Comparison of ENCODE assay signal across 9 mouse cellular contexts in genomic region chr11:62643011-62643631, GRCm38 (mm10). TPM values are rescaled to one million over a fixed set of nuclear protein-coding genes. Genes with fewer than 3 reads are reported as not detected.
DNase-seq lines count a peak whose midpoint lies in the region; ATAC-seq and TF ChIP-seq lines count a peak whose summit lies in the region.
"Had no signal": no experiment of that assay in that cellular context is flagged by ENCODE, and none has a peak within 500 bp of the region (broad histone marks: within the 10 kb centered on the region; RNA-seq: fewer than 3 reads in every experiment).

No protein-coding gene starts in this region.

- H3K36me3 ChIP-seq in kidney, embryonic 16.5 days (ENCODE audit: insufficient read depth, low read length): no peaks in the 10 kb centered on the region
- no peaks in the 10 kb centered on the region for H3K36me3 ChIP-seq in midbrain, embryonic 16.5 days (ENCODE audit: control insufficient read depth, insufficient read depth, low read length)

- no peak overlapping the region for H3K4me2 ChIP-seq in kidney, embryonic 16.5 days (replicated peaks; ENCODE audit: low read depth, low read length)
- no peak overlapping the region for H3K4me2 ChIP-seq in midbrain, embryonic 16.5 days (ENCODE audit: low read length)

- H3K9ac ChIP-seq in kidney, embryonic 16.5 days (replicated peaks; ENCODE audit: low read length): 0 out of 2 replicates have a peak overlapping the region, but pooled peaks have one; percentile 10
- H3K9ac ChIP-seq in midbrain, embryonic 16.5 days (ENCODE audit: low read depth, low read length): no peak overlapping the region

- no peaks in the 10 kb centered on the region for H3K9me3 ChIP-seq in kidney, embryonic 16.5 days (ENCODE audit: low read length)
- H3K9me3 ChIP-seq in midbrain, embryonic 16.5 days (replicated peaks; ENCODE audit: control insufficient read depth, low read length, poor library complexity, severe bottlenecking): no peaks in the 10 kb centered on the region

- no peaks in the 10 kb centered on the region for H3K27me3 ChIP-seq in kidney, embryonic 16.5 days (ENCODE audit: insufficient read depth, low read length)
- H3K27me3 ChIP-seq in midbrain, embryonic 16.5 days (ENCODE audit: control insufficient read depth, insufficient read depth, low read depth, low read length): no peaks in the 10 kb centered on the region

- H3K4me3 ChIP-seq in layer of hippocampus, adult 2 months: no peak overlapping the region
- H3K4me3 ChIP-seq in kidney, embryonic 16.5 days (ENCODE audit: low read length): no peak overlapping the region
- H3K4me3 ChIP-seq in midbrain, embryonic 16.5 days (ENCODE audit: low read depth, low read length): no peak overlapping the region
- H3K4me3 ChIP-seq: myocyte had no signal

- DNase-seq in layer of hippocampus, adult 11-12 months (ENCODE audit: low spot score): peak; percentile 26
- no peak for DNase-seq in layer of hippocampus, adult 2 months (ENCODE audit: low spot score in 2 of 2)
- peak; percentile 56 to 65 for DNase-seq in adrenal gland, postnatal 36 days
- peak; percentile 73 for DNase-seq in gastrocnemius, postnatal 25 days
- DNase-seq in frontal cortex, postnatal 10 days (ENCODE audit: low spot score in 2 of 2): no peak
- no peak for DNase-seq in embryo, embryonic 9.5 days (ENCODE audit: extremely low spot score)

- H3K4me1 ChIP-seq in kidney, embryonic 16.5 days (ENCODE audit: insufficient read depth, low read length): peaks cover 49% of the 10 kb centered on the region
- H3K4me1 ChIP-seq in midbrain, embryonic 16.5 days (ENCODE audit: control insufficient read depth, insufficient read depth, low read length): peaks cover 44% of the 10 kb centered on the region

- no peak overlapping the region for H3K27ac ChIP-seq in layer of hippocampus, adult 2 months
- peak overlapping the region; percentile 35; the same call in 1 of the 2 replicates for H3K27ac ChIP-seq in kidney, embryonic 16.5 days (ENCODE audit: low read length)
- peak overlapping the region; percentile 44 for H3K27ac ChIP-seq in midbrain, embryonic 16.5 days (ENCODE audit: low read length)

- no peak for TF ChIP-seq CTCF in layer of hippocampus, adult 2 months (conservative IDR thresholded peaks at IDR 0.05)

- WGBS in kidney, embryonic 16.5 days: 53% methylated on average over 8 of the region's 8 CpGs
- 72% methylated on average over 8 of the region's 8 CpGs for WGBS in midbrain, embryonic 16.5 days

- ATAC-seq in kidney, embryonic 16.5 days (ENCODE audit: low FRiP score, low TSS enrichment): no peak
- no peak for ATAC-seq in midbrain, embryonic 16.5 days

RNA-seq across cellular contexts. Expression of gene Lrrc75a, which starts 5.2 kb away (rescaled TPM):
- 1 to 10 TPM; 7.3 to 7.6 TPM for total RNA-seq in layer of hippocampus, adult 2 months (2021)
- 10 to 100 TPM; 28.0 to 31.8 TPM for total RNA-seq in adrenal gland, postnatal 36 days (2021)
- 1 to 10 TPM; 4.0 to 4.7 TPM for total RNA-seq in gastrocnemius, postnatal 25 days (2021)
- polyA plus RNA-seq in kidney, embryonic 16.5 days (2015; fragmentation: Nextera tagmentation; extraction: Ambion mirVana): 13.8 and 15.6 TPM in 2 replicates
- 10.0 and 10.2 TPM in 2 replicates for polyA plus RNA-seq in midbrain, embryonic 16.5 days (2015; fragmentation: Nextera tagmentation; extraction: Ambion mirVana)

RNA-seq across cellular contexts. Expression of gene Mmgt2, which starts 5.3 kb away (rescaled TPM):
- 10 to 100 TPM; 15.8 to 16.5 TPM for total RNA-seq in layer of hippocampus, adult 2 months (2021)
- total RNA-seq in adrenal gland, postnatal 36 days (2021): 10 to 100 TPM; 38.0 to 42.6 TPM
- total RNA-seq in gastrocnemius, postnatal 25 days (2021): 1 to 10 TPM; 2.8 to 4.2 TPM
- polyA plus RNA-seq in kidney, embryonic 16.5 days (2015; fragmentation: Nextera tagmentation; extraction: Ambion mirVana): 66.2 and 68.1 TPM in 2 replicates
- polyA plus RNA-seq in midbrain, embryonic 16.5 days (2015; fragmentation: Nextera tagmentation; extraction: Ambion mirVana): 20.4 and 20.6 TPM in 2 replicates

Comparison
In these comparisons a context has a peak if more than half of its experiments do, and no peak if none do; other contexts are left out.
1. DNase-seq: peak in layer of hippocampus, adult 11-12 months (single experiment), adrenal gland, postnatal 36 days (2 of 2) and gastrocnemius, postnatal 25 days (single experiment); none in layer of hippocampus, adult 2 months (0 of 2), frontal cortex, postnatal 10 days (0 of 2) and embryo, embryonic 9.5 days (single experiment).